Mouse (Mus musculus): ENCODE results near the gene Map3k7. TPM values are rescaled to one million over a fixed set of nuclear protein-coding genes. Genes with fewer than 3 reads are reported as not detected.
"Not testable (repeated sequence)": the region's sequence is repeated elsewhere in the genome, so short reads cannot be mapped to it uniquely, and the experiment has no call there.

Gene Map3k7
- polyA plus RNA-seq, 1 experiment from 2014 or later = 23.5 TPM

DNA sequence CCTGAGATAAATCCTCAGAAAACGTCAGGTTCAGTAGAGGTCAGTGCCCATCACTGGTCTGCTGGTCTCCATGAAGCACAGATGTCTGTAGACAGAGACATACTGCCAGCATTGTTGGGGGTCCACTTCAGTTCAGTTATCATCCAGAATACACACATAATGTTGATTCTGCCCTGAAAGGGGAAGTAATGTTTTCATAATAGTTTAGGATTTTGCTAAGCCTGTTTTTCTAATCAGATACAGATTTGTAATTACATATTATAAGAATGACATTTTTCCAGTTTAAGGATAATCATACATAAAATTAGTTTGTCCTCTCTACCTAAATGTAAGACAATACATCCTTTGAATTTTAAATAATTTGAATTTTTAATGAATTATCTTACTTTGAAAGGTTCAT lies 30.0 kb downstream of the Map3k7 start:
- H3K27me3 ChIP-seq = no peaks in the 10 kb centered on the region
- no peak overlapping the region for H3K27ac ChIP-seq
- no peak overlapping the region for H3K9ac ChIP-seq
- peaks cover 51% of the 10 kb centered on the region for H3K36me3 ChIP-seq
- H3K9me3 ChIP-seq (replicated peaks) = no peaks in the 10 kb centered on the region
- ATAC-seq (replicated peaks; ENCODE audit: insufficient number of reproducible peaks, insufficient read depth, low FRiP score, low read depth) = no peak
- no peaks in the 10 kb centered on the region for H3K4me1 ChIP-seq (replicated peaks)
- no peak overlapping the region for H3K4me3 ChIP-seq
- no peak overlapping the region for H3K4me2 ChIP-seq
- WGBS = 39% methylated on average over 1 of the region's 1 CpGs

DNA sequence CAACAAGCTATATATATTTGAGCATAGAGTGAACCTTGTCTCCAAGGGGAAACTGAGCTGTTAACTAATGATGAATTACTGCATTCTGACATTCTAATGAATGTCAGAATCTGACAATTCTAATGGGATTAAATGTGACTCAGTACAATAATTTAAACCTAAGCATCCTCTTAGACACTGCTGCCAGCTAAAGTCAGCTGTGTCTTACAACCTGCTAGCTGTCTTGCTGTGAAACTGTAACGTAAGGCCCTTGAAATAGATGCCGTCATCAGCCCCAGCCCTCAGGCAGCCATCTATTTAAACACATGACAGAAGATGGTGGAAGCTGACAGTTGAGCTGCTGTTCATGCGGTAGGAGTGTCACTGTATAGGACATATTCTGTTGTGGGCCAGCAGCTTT lies 37.6 kb downstream of the Map3k7 start:
- WGBS = 72% methylated on average over 3 of the region's 3 CpGs
- no peak overlapping the region for H3K4me2 ChIP-seq
- no peak overlapping the region for H3K27ac ChIP-seq
- no peak overlapping the region for H3K9ac ChIP-seq
- no peaks in the 10 kb centered on the region for H3K27me3 ChIP-seq
- H3K9me3 ChIP-seq (replicated peaks) = no peaks in the 10 kb centered on the region
- ATAC-seq (replicated peaks; ENCODE audit: insufficient number of reproducible peaks, insufficient read depth, low FRiP score, low read depth) = no peak
- H3K36me3 ChIP-seq = 0 out of 2 replicates have a peak, but pooled peaks cover 9% of the 10 kb centered on the region
- no peak overlapping the region for H3K4me3 ChIP-seq
- peaks cover 8% of the 10 kb centered on the region for H3K4me1 ChIP-seq (replicated peaks)

- no peaks in the 10 kb centered on the region for H3K27me3 ChIP-seq
- no peaks in the 10 kb centered on the region for H3K9me3 ChIP-seq (replicated peaks)
- H3K4me1 ChIP-seq (replicated peaks) = peaks cover 11% of the 10 kb centered on the region
- no peak overlapping the region for H3K4me2 ChIP-seq
- no peak for ATAC-seq (replicated peaks; ENCODE audit: insufficient number of reproducible peaks, insufficient read depth, low FRiP score, low read depth)
- H3K36me3 ChIP-seq = peaks cover 18% of the 10 kb centered on the region; the same call in 1 of the 2 replicates
- H3K27ac ChIP-seq = no peak overlapping the region
- WGBS = 91% methylated on average over 6 of the region's 6 CpGs
- no peak overlapping the region for H3K9ac ChIP-seq
- H3K4me3 ChIP-seq = no peak overlapping the region
Observed at GRCm38 (mm10) chr4:32004773-32005591, 41.1 kb downstream of the Map3k7 start.

- WGBS = 75% methylated on average over 3 of the region's 3 CpGs
- no peak for ATAC-seq (replicated peaks; ENCODE audit: insufficient number of reproducible peaks, insufficient read depth, low FRiP score, low read depth)
- no peaks in the 10 kb centered on the region for H3K9me3 ChIP-seq (replicated peaks)
- H3K4me2 ChIP-seq = no peak overlapping the region
- no peak overlapping the region for H3K27ac ChIP-seq
- no peaks in the 10 kb centered on the region for H3K27me3 ChIP-seq
- peaks cover 11% of the 10 kb centered on the region for H3K4me1 ChIP-seq (replicated peaks)
- no peak overlapping the region for H3K4me3 ChIP-seq
- peaks cover 33% of the 10 kb centered on the region; the same call in 1 of the 2 replicates for H3K36me3 ChIP-seq
- H3K9ac ChIP-seq = no peak overlapping the region
Observed at GRCm38 (mm10) chr4:32007174-32007573, 43.3 kb downstream of the Map3k7 start.

- H3K4me3 ChIP-seq = no peak overlapping the region
- ATAC-seq (replicated peaks; ENCODE audit: insufficient number of reproducible peaks, insufficient read depth, low FRiP score, low read depth) = no peak
- H3K27ac ChIP-seq = no peak overlapping the region
- 78% methylated on average over 4 of the region's 4 CpGs for WGBS
- peaks cover 40% of the 10 kb centered on the region for H3K36me3 ChIP-seq
- no peaks in the 10 kb centered on the region for H3K27me3 ChIP-seq
- H3K4me2 ChIP-seq = no peak overlapping the region
- peaks cover 11% of the 10 kb centered on the region for H3K4me1 ChIP-seq (replicated peaks)
- no peaks in the 10 kb centered on the region for H3K9me3 ChIP-seq (replicated peaks)
- H3K9ac ChIP-seq = no peak overlapping the region
Observed at GRCm38 (mm10) chr4:32008095-32008494, 44.2 kb downstream of the Map3k7 start.

- Histone ChIP-seq H3K9me3 (replicated peaks) (no peaks in the 10 kb centered on the region), H3K36me3 (peaks cover 50% of the 10 kb centered on the region), H3K27ac (no peak overlapping the region), H3K4me3 (no peak overlapping the region), H3K4me2 (no peak overlapping the region), H3K9ac (no peak overlapping the region), H3K4me1 (replicated peaks) (0 out of 2 replicates have a peak, but pooled peaks cover 3% of the 10 kb centered on the region), H3K27me3 (no peaks in the 10 kb centered on the region)
- 84% methylated on average over 5 of the region's 5 CpGs for WGBS
- ATAC-seq (replicated peaks; ENCODE audit: insufficient number of reproducible peaks, insufficient read depth, low FRiP score, low read depth) = no peak
Observed at GRCm38 (mm10) chr4:32010808-32011207, 46.9 kb downstream of the Map3k7 start.

DNA sequence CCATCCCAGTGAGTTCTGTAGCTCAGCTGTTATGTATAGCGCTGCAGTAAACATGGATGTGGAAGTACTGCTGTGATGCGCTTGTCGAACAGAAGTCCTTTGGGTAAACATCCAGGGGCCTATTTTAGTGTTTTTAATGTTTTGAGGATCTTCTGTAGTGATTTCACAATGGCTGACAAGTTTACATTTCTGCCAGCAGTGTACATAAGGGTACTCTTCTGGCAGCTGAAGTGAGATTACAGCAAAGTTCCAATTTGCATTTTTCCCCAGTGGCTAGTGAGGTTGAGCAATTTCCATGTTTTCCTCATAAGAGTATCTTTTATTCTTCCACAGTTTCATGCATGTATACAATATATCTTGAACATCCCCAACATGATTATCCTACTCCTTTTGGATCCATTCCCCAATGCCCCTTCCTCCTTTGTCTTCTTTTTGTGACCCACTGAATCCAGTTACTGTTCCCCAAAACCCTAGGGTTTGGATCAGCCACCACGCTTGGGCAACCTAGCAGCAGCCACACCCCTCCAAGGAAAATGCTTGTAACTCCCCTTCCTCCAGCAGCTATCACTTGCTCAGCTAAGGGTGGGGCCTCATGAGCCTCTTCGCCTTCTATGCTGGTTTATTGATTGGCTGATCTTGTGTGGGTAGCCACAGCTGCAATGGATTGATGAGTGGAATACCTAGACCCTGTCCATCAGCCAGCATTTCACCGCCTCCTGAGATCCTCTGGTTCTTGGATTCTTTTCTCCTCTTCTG lies 47.5 kb downstream of the Map3k7 start:
- Histone ChIP-seq H3K4me2 (no peak overlapping the region), H3K9ac (no peak overlapping the region), H3K4me3 (no peak overlapping the region), H3K27ac (no peak overlapping the region), H3K9me3 (replicated peaks) (no peaks in the 10 kb centered on the region), H3K36me3 (peaks cover 56% of the 10 kb centered on the region), H3K27me3 (no peaks in the 10 kb centered on the region), H3K4me1 (replicated peaks) (0 out of 2 replicates have a peak, but pooled peaks cover 3% of the 10 kb centered on the region)
- WGBS = 88% methylated on average over 6 of the region's 6 CpGs
- no peak for ATAC-seq (replicated peaks; ENCODE audit: insufficient number of reproducible peaks, insufficient read depth, low FRiP score, low read depth)

GRCm38 (mm10) chr4:32021131-32021530 lies 57.2 kb downstream of the Map3k7 start:
- WGBS = 55% methylated on average over 3 of the region's 3 CpGs
- H3K4me1 ChIP-seq (replicated peaks) = peaks cover 3% of the 10 kb centered on the region; the same call in 1 of the 2 replicates

GRCm38 (mm10) chr4:32022321-32022720 lies 58.4 kb downstream of the Map3k7 start:
- no peak for ATAC-seq (replicated peaks; ENCODE audit: insufficient number of reproducible peaks, insufficient read depth, low FRiP score, low read depth)
- Histone ChIP-seq H3K27me3 (no peaks in the 10 kb centered on the region), H3K27ac (no peak overlapping the region), H3K36me3 (peaks cover 46% of the 10 kb centered on the region), H3K4me1 (replicated peaks) (peaks cover 3% of the 10 kb centered on the region; the same call in 1 of the 2 replicates), H3K9me3 (replicated peaks) (no peaks in the 10 kb centered on the region), H3K9ac (no peak overlapping the region), H3K4me2 (no peak overlapping the region), H3K4me3 (no peak overlapping the region)
- WGBS = 92% methylated on average over 6 of the region's 6 CpGs

More at GRCm38 (mm10) chr4:32021131-32021530, 57.2 kb downstream of the Map3k7 start:
- Histone ChIP-seq H3K9ac (no peak overlapping the region), H3K27ac (no peak overlapping the region), H3K9me3 (replicated peaks) (no peaks in the 10 kb centered on the region), H3K4me3 (no peak overlapping the region), H3K36me3 (peaks cover 55% of the 10 kb centered on the region), H3K4me2 (no peak overlapping the region), H3K27me3 (no peaks in the 10 kb centered on the region)
- ATAC-seq (replicated peaks; ENCODE audit: insufficient number of reproducible peaks, insufficient read depth, low FRiP score, low read depth) = no peak

- H3K4me2 ChIP-seq; H3K27me3 ChIP-seq; H3K9me3 ChIP-seq (replicated peaks); ATAC-seq (replicated peaks; ENCODE audit: insufficient number of reproducible peaks, insufficient read depth, low FRiP score, low read depth); H3K27ac ChIP-seq; H3K4me3 ChIP-seq; H3K9ac ChIP-seq; H3K4me1 ChIP-seq (replicated peaks): not testable (repeated sequence)
- H3K36me3 ChIP-seq = peaks cover 30% of the 10 kb centered on the region
- WGBS = 76% methylated on average over 2 of the region's 2 CpGs
Observed at GRCm38 (mm10) chr4:32024170-32024569, 60.3 kb downstream of the Map3k7 start.

- H3K4me1 ChIP-seq (replicated peaks) = peaks cover 3% of the 10 kb centered on the region; the same call in 1 of the 2 replicates
- no peak for ATAC-seq (replicated peaks; ENCODE audit: insufficient number of reproducible peaks, insufficient read depth, low FRiP score, low read depth)
Observed at GRCm38 (mm10) chr4:32025105-32025504, 61.2 kb downstream of the Map3k7 start.

More at GRCm38 (mm10) chr4:32025105-32025504, 61.2 kb downstream of the Map3k7 start:
- 68% methylated on average over 2 of the region's 2 CpGs for WGBS
- peaks cover 22% of the 10 kb centered on the region for H3K36me3 ChIP-seq
- H3K9me3 ChIP-seq (replicated peaks) = no peaks in the 10 kb centered on the region
- no peaks in the 10 kb centered on the region for H3K27me3 ChIP-seq
- H3K4me2 ChIP-seq = no peak overlapping the region
- H3K27ac ChIP-seq = no peak overlapping the region
- no peak overlapping the region for H3K9ac ChIP-seq
- no peak overlapping the region for H3K4me3 ChIP-seq

Data from heart, embryonic 15.5 days (tissue).